Mouse (Mus musculus): ENCODE data around the gene Abcc8.

GRCm38 (mm10) chr7:46092803-46093202, 87.0 kb downstream of the Abcc8 start:
- TF ChIP-seq CTCF (IDR thresholded peaks at IDR 0.05; ENCODE audit: borderline replicate concordance, control insufficient read depth, extremely low read depth, insufficient read depth, low read length, poor library complexity) (no peak), POLR2A (IDR thresholded peaks at IDR 0.05; ENCODE audit: control insufficient read depth, extremely low read depth, insufficient read depth, low read length, poor library complexity) (no peak)

Measured in thymus, adult 2 months (tissue).